Mouse (Mus musculus) liver, embryonic 14.5 days (tissue): ENCODE measurements around the gene Pitpnm1. TPM values are rescaled to one million over a fixed set of nuclear protein-coding genes. Genes with fewer than 3 reads are reported as not detected.

Source experiments
- ATAC-seq: fragments of 200-750 bp; cut with Nextera tagmentation; 2 replicates; pipeline ENCODE4 v1.8.0; 2017; ENCODE audit warnings: moderate number of reproducible peaks, mild to moderate bottlenecking, moderate library complexity; ENCODE audit not compliant: insufficient read depth
- DNase-seq, 3 experiments: peaks; one replicate each; pipeline ENCODE4 v3.0.0-alpha.2; 2012 to 2013; ENCODE audit warnings: low read depth in 3 of 3, low spot score in 3 of 3
- H3K27ac ChIP-seq: fragments of 300-500 bp; sonication (generic); 2 replicates; pipeline ENCODE4 v1.5.1; 2014; ENCODE audit warnings: moderate library complexity, mild to moderate bottlenecking, control low read depth, inconsistent platforms
- H3K27me3 ChIP-seq: fragments of 300-500 bp; sonication (generic); 2 replicates; pipeline ENCODE4 v1.6.1; 2014; ENCODE audit warnings: mild to moderate bottlenecking, low read length, moderate library complexity; ENCODE audit not compliant: control insufficient read depth, insufficient read depth
- H3K36me3 ChIP-seq: fragments of 300-500 bp; sonication (generic); replicated peaks from 2 replicates; pipeline ENCODE4 v1.6.1; 2014; ENCODE audit warnings: low read depth; ENCODE audit not compliant: control insufficient read depth, insufficient read depth
- H3K4me1 ChIP-seq, 2 experiments: fragments of 200-500 bp in 1 of 2; fragments of 300-500 bp in 1 of 2; sonication (generic) in 1 of 2; replicated peaks; 2 replicates each; pipeline ENCODE4 v1.6.1; 2012 to 2014; ENCODE audit warnings: antibody characterized with exemption in 1 of 2, inconsistent platforms in 1 of 2, low read length in 1 of 2; ENCODE audit not compliant: control insufficient read depth in 2 of 2, insufficient read depth in 2 of 2
- H3K4me2 ChIP-seq: fragments of 300-500 bp; sonication (generic); 2 replicates; pipeline ENCODE4 v1.6.1; 2014; ENCODE audit warnings: low read depth, mild to moderate bottlenecking, control low read depth, moderate library complexity
- H3K4me3 ChIP-seq, 2 experiments: fragments of 200-500 bp in 1 of 2; fragments of 300-500 bp in 1 of 2; sonication (generic) in 1 of 2; 2 replicates each; pipeline ENCODE4 v1.5.1; 2012 to 2014; ENCODE audit warnings: low read depth in 2 of 2, low read length in 2 of 2, mild to moderate bottlenecking in 2 of 2, control low read depth in 1 of 2, inconsistent platforms in 1 of 2, moderate library complexity in 1 of 2; ENCODE audit not compliant: insufficient read depth in 1 of 2
- H3K9ac ChIP-seq: fragments of 300-500 bp; sonication (generic); replicated peaks from 2 replicates; pipeline ENCODE4 v1.6.1; 2014; ENCODE audit warnings: mild to moderate bottlenecking, control low read depth, moderate library complexity
- H3K9me3 ChIP-seq: fragments of 300-500 bp; sonication (generic); 2 replicates; pipeline ENCODE4 v1.6.1; 2016; ENCODE audit warnings: low read length, mixed read lengths; ENCODE audit not compliant: control insufficient read depth
- CTCF ChIP-seq: IDR thresholded peaks from 2 replicates; pipeline ENCODE4 v1.5.1; 2016; ENCODE audit warnings: antibody characterized with exemption, low read depth, control low read depth
- EP300 ChIP-seq: IDR thresholded peaks from 2 replicates; pipeline ENCODE4 v1.6.1; 2016; ENCODE audit warnings: antibody characterized with exemption, low read depth
- WGBS: fragments of 180-500 bp; shearing (Covaris S2); extraction: QIAGEN DNeasy Blood & Tissue Kit; methylation state at CpG from one replicate; pipeline ENCODE4 v1.1.7; 2014; ENCODE audit not compliant: insufficient replicate concordance; 5-methylcytosine and 5-hydroxymethylcytosine counted together
- polyA plus RNA-seq, 2 experiments: library from polyadenylated mRNA; depleted of rRNA in 1 of 2; stranded (reverse) in 1 of 2; unstranded in 1 of 2; fragments of >200 nt; fragmentation: Nextera tagmentation in 1 of 2; extraction: Ambion mirVana in 1 of 2; gene quantifications; 2 replicates each; pipeline versions ENCODE4 v1.2.1 to v1.2.3; 2012 to 2014

The Pitpnm1 gene
- polyA plus RNA-seq, 2 experiments, result 3.4 to 7.1 TPM

DNA sequence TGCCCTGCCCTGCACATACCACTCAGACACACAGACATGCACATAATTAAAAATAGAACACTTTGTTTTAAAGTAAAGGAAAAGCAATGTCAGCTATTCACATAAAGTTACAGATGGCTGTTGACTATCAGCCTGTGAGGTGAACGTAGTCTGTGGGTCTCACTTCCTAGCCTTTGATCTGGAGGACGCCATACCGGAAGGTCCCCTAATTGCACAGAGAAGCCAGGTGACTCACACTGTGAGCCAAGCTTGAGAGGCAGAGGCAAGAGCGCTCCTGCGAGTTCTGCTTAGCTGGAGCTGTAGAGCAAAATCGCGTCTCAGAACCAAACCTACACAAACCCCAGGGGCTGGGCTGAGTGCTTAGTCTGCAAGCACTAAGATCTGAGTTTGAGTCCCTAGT is 6.0 kb upstream of the Pitpnm1 start:
- Histone ChIP-seq H3K36me3 (no peaks in the 10 kb centered on the region), H3K4me2 (no peak overlapping the region), H3K4me1 (peaks cover 18 to 19% of the 10 kb centered on the region in 2 experiments), H3K27ac (no peak overlapping the region), H3K9me3 (no peaks in the 10 kb centered on the region), H3K9ac (no peak overlapping the region), H3K4me3 (no peak overlapping the region), H3K27me3 (no peaks in the 10 kb centered on the region)
- TF ChIP-seq EP300 (no peak), CTCF (no peak)
- ATAC-seq (no peak), DNase-seq (no peak)
- 66% methylated on average over 7 of the region's 7 CpGs for WGBS

GRCm38 (mm10) chr19:4094348-4094747 is 5.5 kb upstream of the Pitpnm1 start:
- no peak overlapping the region for H3K27ac ChIP-seq
- TF ChIP-seq CTCF (no peak), EP300 (no peak)
- no peak overlapping the region for H3K4me3 ChIP-seq
- ATAC-seq (no peak), DNase-seq (no peak)
- no peaks in the 10 kb centered on the region for H3K9me3 ChIP-seq
- H3K9ac ChIP-seq, result no peak overlapping the region
- H3K4me2 ChIP-seq, result no peak overlapping the region
- no peaks in the 10 kb centered on the region for H3K36me3 ChIP-seq
- WGBS, result 77% methylated on average over 3 of the region's 3 CpGs
- peaks cover 21 to 22% of the 10 kb centered on the region in 2 experiments for H3K4me1 ChIP-seq
- H3K27me3 ChIP-seq, result no peaks in the 10 kb centered on the region

DNA sequence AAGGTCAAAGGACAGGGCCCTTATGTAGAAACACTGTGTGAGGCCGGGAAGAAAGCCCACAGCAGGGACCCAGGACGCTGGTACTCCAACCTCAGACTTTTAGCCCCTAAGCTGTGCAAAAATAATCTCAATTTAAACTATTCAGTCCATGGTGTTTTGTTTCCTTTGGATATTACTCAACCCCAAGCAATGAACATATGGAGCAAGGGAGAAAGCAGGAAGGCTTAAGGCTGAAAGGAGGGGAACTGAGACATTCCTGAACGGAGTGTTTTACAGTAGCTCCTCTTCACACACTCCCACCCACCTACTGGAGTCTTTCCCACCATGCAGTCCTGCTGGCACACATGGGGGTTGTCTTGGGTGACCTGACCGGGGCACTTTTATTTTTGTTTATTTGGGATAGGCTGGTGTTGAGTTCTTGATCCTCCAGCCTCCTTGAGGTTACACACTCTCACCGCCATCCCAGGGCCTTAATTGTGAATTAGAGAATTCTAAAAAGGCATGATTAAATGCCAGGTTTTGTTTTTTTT is 5.0 kb upstream of the Pitpnm1 start:
- 74% methylated on average over 5 of the region's 5 CpGs for WGBS

DNA sequence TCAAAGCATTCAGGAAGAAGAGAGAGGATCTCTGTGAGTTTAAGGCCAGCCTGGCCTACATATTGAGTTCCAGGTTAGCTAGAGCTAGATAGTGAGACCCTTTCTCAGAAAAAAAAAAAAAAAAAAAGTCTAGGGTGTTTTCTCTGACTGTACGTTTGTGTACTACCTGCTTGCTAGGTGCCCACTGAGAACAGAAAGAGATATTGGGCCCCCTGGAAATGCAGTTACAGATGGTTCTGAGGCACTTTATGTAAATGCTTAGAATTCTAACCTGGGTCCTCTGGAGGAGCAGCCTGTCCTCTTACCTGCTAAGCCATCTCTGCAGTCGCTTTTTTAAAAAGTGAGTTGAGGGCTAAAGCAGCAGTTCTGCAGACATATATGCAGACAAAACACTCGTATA is 4.0 kb upstream of the Pitpnm1 start:
- Histone ChIP-seq H3K4me1 (peaks cover 27 to 29% of the 10 kb centered on the region in 2 experiments), H3K27me3 (peaks cover 9% of the 10 kb centered on the region), H3K4me2 (peak overlapping the region; percentile 82), H3K4me3 (no peak overlapping the region; a peak in 1 of 4 replicates), H3K9me3 (no peaks in the 10 kb centered on the region), H3K36me3 (no peaks in the 10 kb centered on the region), H3K9ac (no peak overlapping the region), H3K27ac (no peak overlapping the region)
- TF ChIP-seq CTCF (no peak), EP300 (no peak)
- 65% methylated on average over 3 of the region's 3 CpGs for WGBS
- DNase-seq (no peak), ATAC-seq (no peak)

More for the DNA sequence above, 5.0 kb upstream of the Pitpnm1 start:
- H3K27ac ChIP-seq, result no peak overlapping the region
- no peak overlapping the region for H3K9ac ChIP-seq
- ATAC-seq (no peak), DNase-seq (no peak)
- no peaks in the 10 kb centered on the region for H3K36me3 ChIP-seq
- no peaks in the 10 kb centered on the region; the same call in 1 of the 2 replicates for H3K27me3 ChIP-seq
- H3K4me1 ChIP-seq, result peaks cover 24 to 26% of the 10 kb centered on the region in 2 experiments
- H3K4me2 ChIP-seq, result no peak overlapping the region
- H3K9me3 ChIP-seq, result no peaks in the 10 kb centered on the region
- no peak overlapping the region for H3K4me3 ChIP-seq
- TF ChIP-seq CTCF (no peak), EP300 (no peak)

DNA sequence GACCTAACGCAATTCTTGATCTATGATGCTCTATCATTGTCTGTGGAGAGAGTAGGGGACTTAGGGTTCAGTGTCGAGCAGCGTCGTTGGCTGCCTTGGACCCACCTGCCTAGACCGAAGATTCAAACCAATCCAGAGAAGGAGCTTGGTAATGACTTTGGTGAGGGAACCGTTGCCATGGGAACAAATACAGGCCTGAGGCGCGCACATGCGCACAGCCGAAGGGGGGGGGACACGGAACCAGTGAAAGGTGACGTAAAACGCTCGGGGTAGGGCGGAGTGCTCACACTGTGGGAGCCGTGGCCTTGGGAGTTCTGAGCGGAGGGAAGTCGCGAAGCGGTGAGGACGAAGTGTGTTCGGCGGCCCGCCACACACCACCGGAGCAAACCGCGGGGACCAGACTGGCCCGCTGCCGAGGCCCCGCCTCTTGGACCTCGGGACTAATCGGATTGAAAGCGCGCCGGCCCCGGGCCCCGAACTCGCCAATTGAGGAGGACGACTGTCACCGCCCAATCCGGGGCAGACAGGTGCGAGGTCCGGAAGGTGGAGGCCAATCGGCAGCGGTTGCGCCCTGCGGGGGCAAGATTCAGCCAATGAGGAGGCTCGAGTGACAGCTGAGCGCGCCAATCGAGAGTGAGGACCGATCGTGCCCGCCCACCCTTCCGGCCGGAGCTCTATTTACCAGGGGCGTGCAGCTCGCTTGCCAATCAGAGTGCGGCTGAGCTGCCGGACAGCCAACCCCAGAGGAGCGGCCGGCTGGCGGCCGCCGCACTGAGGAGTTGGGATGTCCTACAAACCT is 3.0 kb upstream of the Pitpnm1 start, which contains the start of gene Cdk2ap2:
Cdk2ap2 (plus strand) TSS at position 541 of the 799 bp plus-strand sequence.
- TF ChIP-seq EP300 (peak; percentile 61; the same call in 1 of the 2 replicates), CTCF (no peak)
- DNase-seq, result peak; percentile 98

More for the DNA sequence above, 3.0 kb upstream of the Pitpnm1 start, which contains the start of gene Cdk2ap2:
- Histone ChIP-seq H3K27ac (peak within 1 kb of the TSS; percentile 98), H3K36me3 (no peaks in the 10 kb centered on the region), H3K9ac (peak within 1 kb of the TSS; percentile 84), H3K4me2 (peak within 1 kb of the TSS; percentile 98), H3K27me3 (peaks cover 20% of the 10 kb centered on the region), H3K9me3 (no peaks in the 10 kb centered on the region), H3K4me3 (peak within 1 kb of the TSS; percentile 67 to 79), H3K4me1 (peaks cover 27 to 29% of the 10 kb centered on the region in 2 experiments)
- under 1% methylated on average over 65 of the region's 65 CpGs for WGBS
- peak; percentile 91 for ATAC-seq
